Mouse (Mus musculus) lung, adult 2 months (tissue): Measurements from ENCODE around the gene C2cd3. TPM values are rescaled to one million over a fixed set of nuclear protein-coding genes. Genes with fewer than 3 reads are reported as not detected.
"Not testable (repeated sequence)": the region's sequence is repeated elsewhere in the genome, so short reads cannot be mapped to it uniquely, and the experiment has no call there.

Experiments used
- DNase-seq: peaks from one replicate; pipeline ENCODE4 v3.0.0; 2022
- H3K4me1 ChIP-seq: fragments of 200-500 bp; 2 replicates; pipeline ENCODE4 v1.6.1; 2011; ENCODE audit warnings: low read length; ENCODE audit not compliant: control insufficient read depth, insufficient read depth
- H3K4me3 ChIP-seq: fragments of 200-500 bp; replicated peaks from 2 replicates; pipeline ENCODE3; 2011; ENCODE audit warnings: low read depth, mild to moderate bottlenecking, control low read depth, low read length; ENCODE audit errors: extremely low read depth
- CTCF ChIP-seq: fragments of 200-500 bp; IDR thresholded peaks from 2 replicates; pipeline ENCODE4 v1.5.1; 2011; ENCODE audit warnings: mild to moderate bottlenecking, low read length, control low read depth; ENCODE audit not compliant: insufficient read depth
- POLR2A ChIP-seq: fragments of 200-500 bp; IDR thresholded peaks from 2 replicates; pipeline ENCODE4 v1.6.1; 2011; ENCODE audit warnings: low read depth, mild to moderate bottlenecking, control low read depth, low read length, borderline replicate concordance; ENCODE audit errors: extremely low read depth
- WGBS: fragments of 180-500 bp; shearing (Covaris S2); methylation state at CpG from one replicate; pipeline ENCODE4 v1.1.7; 2018; 5-methylcytosine and 5-hydroxymethylcytosine counted together
- polyA plus RNA-seq: library from polyadenylated mRNA; depleted of rRNA; stranded (reverse); fragments of >200 nt; gene quantifications from 2 replicates; pipeline ENCODE4 v1.2.3, GENCODE M21; 2012

Gene C2cd3
- polyA plus RNA-seq, 1 experiment: 16.6 TPM

DNA sequence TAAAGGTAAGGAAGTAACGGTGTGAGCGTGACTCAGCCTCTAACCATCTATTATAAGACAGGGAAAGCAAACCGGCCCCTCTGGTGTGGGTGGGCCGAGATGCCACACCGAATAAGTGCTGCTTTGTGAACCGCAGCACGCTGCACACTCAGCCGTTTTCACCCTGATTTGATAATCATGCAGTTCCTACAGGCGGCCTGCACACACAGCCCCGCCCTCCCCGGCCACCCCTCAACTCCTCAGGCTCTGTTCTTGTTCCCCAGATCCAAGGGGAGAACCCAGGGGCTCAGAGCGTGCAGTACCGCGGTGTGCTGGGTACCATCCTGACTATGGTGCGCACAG is 107.8 kb downstream of the C2cd3 start:
- TF ChIP-seq POLR2A (no peak), CTCF (no peak)
- peaks cover 3% of the 10 kb centered on the region; the same call in 1 of the 2 replicates for H3K4me1 ChIP-seq
- no peak overlapping the region for H3K4me3 ChIP-seq
- DNase-seq: no peak
- 71% methylated on average over 15 of the region's 15 CpGs for WGBS

DNA sequence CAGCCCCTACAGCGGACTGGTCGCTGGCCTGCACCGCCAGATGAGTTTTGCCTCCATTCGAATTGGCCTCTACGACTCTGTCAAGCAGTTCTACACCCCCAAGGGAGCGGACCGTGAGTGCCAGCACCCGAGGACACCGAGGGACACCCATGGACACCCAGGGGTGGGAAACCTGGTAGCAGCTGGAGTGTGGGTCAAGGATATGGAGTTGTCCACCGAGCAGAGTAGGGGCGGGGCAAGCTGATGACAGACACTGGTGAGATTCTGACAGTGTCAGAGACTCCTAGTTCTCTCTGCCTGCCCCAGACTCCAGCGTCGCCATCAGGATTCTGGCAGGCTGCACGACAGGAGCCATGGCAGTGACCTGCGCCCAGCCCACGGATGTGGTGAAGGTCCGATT is 108.1 kb downstream of the C2cd3 start:
- no peak for DNase-seq
- WGBS: 80% methylated on average over 17 of the region's 17 CpGs
- Histone ChIP-seq H3K4me3 (no peak overlapping the region), H3K4me1 (no peaks in the 10 kb centered on the region)
- no peak for TF ChIP-seq POLR2A
- no peak for TF ChIP-seq CTCF

GRCm38 (mm10) chr7:100482046-100482445 is 110.0 kb downstream of the C2cd3 start:
- not testable (repeated sequence) for DNase-seq, H3K4me3 ChIP-seq, H3K4me1 ChIP-seq
- WGBS: 74% methylated on average over 2 of the region's 2 CpGs

GRCm38 (mm10) chr7:100484493-100484892 is 112.5 kb downstream of the C2cd3 start:
- H3K4me3 ChIP-seq: no peak overlapping the region
- TF ChIP-seq POLR2A (no peak), CTCF (no peak)
- 69% methylated on average over 5 of the region's 5 CpGs for WGBS
- no peaks in the 10 kb centered on the region for H3K4me1 ChIP-seq
- no peak for DNase-seq

DNA sequence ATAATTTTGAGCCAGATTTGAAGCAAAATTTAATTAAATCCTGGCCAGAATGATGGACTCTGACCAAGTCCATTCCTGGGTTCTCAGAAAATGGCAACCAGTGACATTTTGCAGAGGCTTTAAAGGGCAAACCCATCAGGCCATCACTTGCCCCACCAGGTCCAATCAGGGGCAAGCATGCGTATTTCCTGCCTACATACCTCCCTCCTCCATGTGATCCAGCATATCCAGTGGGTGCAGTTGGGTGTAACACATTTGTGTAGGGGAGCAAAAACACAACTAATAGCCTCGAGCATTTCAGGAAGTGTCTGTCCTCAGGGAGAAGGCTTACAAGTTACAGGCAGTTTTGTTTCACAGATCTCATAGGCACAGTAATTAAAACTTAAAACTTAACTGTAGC is 115.3 kb downstream of the C2cd3 start:
- Histone ChIP-seq H3K4me3 (no peak overlapping the region), H3K4me1 (peaks cover 2% of the 10 kb centered on the region; the same call in 1 of the 2 replicates)
- no peak for DNase-seq
- WGBS: 56% methylated on average over 2 of the region's 2 CpGs
- TF ChIP-seq CTCF (no peak), POLR2A (no peak)

- WGBS: 41% methylated on average over 10 of the region's 10 CpGs
- peaks cover 2% of the 10 kb centered on the region; the same call in 1 of the 2 replicates for H3K4me1 ChIP-seq
- H3K4me3 ChIP-seq: no peak overlapping the region
- no peak for TF ChIP-seq CTCF
- no peak for TF ChIP-seq POLR2A
- no peak for DNase-seq
Measured at GRCm38 (mm10) chr7:100488474-100489048, 116.5 kb downstream of the C2cd3 start.

DNA sequence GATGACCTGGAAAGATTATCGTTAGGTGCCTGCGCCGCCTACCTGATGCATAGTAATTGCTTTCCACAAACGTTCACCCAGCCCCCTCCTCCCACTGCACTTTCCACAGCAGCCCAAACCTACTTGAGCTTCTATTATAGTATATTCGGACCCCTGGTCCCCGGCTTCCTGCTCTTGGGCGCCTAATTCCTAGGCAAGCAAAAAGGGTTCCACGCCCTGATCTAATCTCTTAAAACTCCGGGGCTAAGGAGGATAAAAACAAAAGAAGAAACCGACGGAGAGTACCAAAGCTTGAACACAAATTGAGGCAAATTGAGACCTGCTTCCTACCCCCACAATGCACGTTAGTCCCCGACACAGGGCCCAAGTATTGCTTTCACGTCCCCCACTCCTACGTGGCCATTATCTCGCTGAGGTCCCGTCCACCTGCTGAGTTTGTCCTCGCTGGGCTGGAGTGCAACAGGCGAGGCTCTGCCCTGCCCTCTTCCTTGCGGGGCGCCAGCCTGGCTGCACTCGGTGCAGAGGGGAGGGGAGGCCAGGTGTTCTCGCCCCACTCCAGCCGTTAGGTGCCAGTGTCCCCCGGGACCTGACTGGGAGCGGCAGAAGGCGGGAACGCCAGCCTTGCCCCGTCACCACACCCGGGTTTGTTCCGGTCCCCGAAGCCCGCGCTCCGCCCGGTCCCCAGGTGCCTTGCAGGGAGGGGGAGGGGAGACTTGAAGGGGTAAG is 120.5 kb downstream of the C2cd3 start:
- 5% methylated on average over 36 of the region's 36 CpGs for WGBS
- TF ChIP-seq CTCF (0 out of 2 replicates have a peak, but pooled peaks have one; percentile 3), POLR2A (peak; percentile 32; the same call in 1 of the 2 replicates)
- H3K4me3 ChIP-seq: peak overlapping the region; percentile 95
- H3K4me1 ChIP-seq: peaks cover 19% of the 10 kb centered on the region
- no peak for DNase-seq

DNA sequence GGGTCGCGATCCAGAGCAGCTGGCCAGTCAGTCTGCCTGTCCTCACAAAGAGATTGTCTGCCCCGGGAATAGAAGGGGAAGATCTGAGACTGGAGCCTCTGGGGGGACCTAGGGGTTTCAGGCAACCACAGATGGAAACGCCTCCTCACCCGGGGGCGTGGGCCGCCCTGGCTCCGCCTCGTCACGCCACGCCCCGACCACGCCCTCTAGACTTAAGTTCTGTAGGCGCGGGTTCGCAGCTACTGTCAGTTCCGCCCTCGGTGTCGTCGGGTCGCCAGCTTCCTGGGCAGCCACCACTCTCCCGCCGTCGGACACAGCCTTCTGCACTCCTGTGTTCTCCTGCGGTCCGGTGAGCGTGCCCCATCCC is 121.1 kb downstream of the C2cd3 start, which contains the start of gene Ucp2:
TSS of gene Ucp2 (plus strand) at position 221 of the 367 bp plus-strand sequence.
- DNase-seq: peak; percentile 97
- Histone ChIP-seq H3K4me3 (peak within 1 kb of the TSS; percentile 95), H3K4me1 (peaks cover 19% of the 10 kb centered on the region)
- 0% methylated on average over 26 of the region's 27 CpGs for WGBS
- peak; percentile 99 for TF ChIP-seq POLR2A
- TF ChIP-seq CTCF: no peak

DNA sequence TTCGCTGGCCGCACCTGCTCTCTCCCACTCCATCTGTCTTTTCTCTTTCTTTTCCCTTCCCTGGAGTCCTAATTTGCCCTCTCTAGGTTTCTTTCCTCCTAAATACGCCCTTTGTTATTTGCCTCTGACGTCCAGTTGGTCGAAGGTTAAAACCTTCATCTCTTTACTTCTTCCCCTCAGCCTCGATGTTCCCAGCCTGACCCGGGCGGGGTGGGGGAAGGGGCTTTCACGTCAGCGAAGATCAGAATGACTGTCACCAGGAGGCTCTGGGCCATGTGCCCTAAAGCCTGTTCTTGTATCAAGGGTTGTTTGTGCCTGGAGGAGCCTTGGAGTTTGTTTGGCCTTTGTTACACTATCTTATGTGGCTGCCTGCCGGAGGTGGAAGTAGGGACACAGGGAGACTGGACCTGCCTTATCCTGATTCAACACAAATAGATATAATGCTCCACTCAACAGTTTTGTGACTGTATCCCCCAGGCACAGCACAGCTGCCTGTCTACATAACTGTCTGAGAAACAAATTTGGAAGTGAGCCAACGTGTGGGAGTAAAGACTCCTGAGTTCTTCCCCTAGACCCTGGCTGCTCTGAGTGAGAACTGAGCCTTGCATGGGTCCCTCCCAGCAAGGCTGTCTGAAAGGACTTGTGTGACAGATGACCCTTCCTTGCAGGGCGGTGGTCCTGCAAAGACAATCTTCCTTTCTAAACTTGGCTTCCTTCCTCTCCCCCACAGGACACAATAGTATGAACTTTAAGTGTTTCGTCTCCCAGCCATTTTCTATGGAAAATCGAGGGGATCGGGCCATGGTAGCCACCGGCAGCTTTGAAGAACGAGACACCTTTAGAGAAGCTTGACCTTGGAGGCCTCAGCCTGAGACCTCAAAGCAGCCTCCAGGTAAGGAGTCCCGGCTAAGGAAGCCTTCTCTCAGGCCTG is 121.7 kb downstream of the C2cd3 start:
- TF ChIP-seq CTCF: no peak
- peak; percentile 58; the same call in 1 of the 2 replicates for TF ChIP-seq POLR2A
- Histone ChIP-seq H3K4me1 (peaks cover 19% of the 10 kb centered on the region), H3K4me3 (peak overlapping the region; percentile 95)
- 12% methylated on average over 19 of the region's 19 CpGs for whole genome bisulfite sequencing
- peak; percentile 58 for DNase-seq
